Comparison of ENCODE assay signal across 8 mouse cellular contexts in the genomic region with DNA sequence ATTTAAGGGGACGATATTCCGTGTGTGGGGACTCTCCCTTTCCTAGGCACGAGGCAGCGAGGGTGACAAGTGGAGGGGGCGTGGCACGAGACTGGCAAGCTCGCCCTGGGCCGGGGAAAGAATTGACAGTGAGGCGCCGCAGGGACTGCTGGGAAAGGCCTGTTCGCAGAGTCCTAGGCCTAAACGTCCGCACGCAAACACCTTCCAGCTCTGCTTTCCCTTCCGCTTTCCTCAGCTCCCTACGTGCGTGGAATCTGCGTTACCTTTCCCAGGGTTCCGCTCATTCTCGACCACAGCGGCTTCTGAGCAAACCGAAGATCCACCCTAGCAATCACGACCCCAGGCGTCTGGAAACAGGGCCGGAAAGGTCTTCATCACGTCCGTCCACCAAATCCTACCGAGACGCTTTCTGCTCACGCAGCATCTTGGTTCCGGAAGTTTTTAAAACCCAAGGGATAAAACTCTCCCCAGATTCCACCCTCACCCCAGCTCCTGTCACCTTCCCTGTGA. TPM values are rescaled to one million over a fixed set of nuclear protein-coding genes. Genes with fewer than 3 reads are reported as not detected.
DNase-seq lines count a peak whose midpoint lies in the region; ATAC-seq lines count a peak whose summit lies in the region.

No protein-coding gene starts in this region.

- peaks cover 3 to 9% of the 10 kb centered on the region in 2 experiments; a peak in 3 of 4 replicates for H3K4me1 ChIP-seq in heart, embryonic 14.5 days (ENCODE audit: control insufficient read depth in 2 of 2, insufficient read depth in 2 of 2, low read length in 2 of 2)
- H3K4me1 ChIP-seq in liver, embryonic 13.5 days (replicated peaks), result peaks cover 32% of the 10 kb centered on the region
- peaks cover 3% of the 10 kb centered on the region; the same call in 1 of the 2 replicates for H3K4me1 ChIP-seq in stomach, embryonic 16.5 days (ENCODE audit: control insufficient read depth, insufficient read depth, low read length)

- no peaks in the 10 kb centered on the region for H3K9me3 ChIP-seq in heart, embryonic 14.5 days (ENCODE audit: control insufficient read depth, low read length)
- H3K9me3 ChIP-seq in liver, embryonic 13.5 days (replicated peaks), result no peaks in the 10 kb centered on the region
- H3K9me3 ChIP-seq in stomach, embryonic 16.5 days (replicated peaks; ENCODE audit: control insufficient read depth, low read length), result no peaks in the 10 kb centered on the region

- WGBS in heart, embryonic 14.5 days, result under 1% methylated on average over 31 of the region's 31 CpGs
- WGBS in liver, embryonic 13.5 days (ENCODE audit: insufficient replicate concordance), result under 1% methylated on average over 31 of the region's 31 CpGs
- 0% methylated on average over 31 of the region's 31 CpGs for WGBS in stomach, embryonic 16.5 days

- no peaks in the 10 kb centered on the region for H3K27me3 ChIP-seq in heart, embryonic 14.5 days (ENCODE audit: control insufficient read depth, insufficient read depth, low read length)
- H3K27me3 ChIP-seq in liver, embryonic 13.5 days, result no peaks in the 10 kb centered on the region
- no peaks in the 10 kb centered on the region for H3K27me3 ChIP-seq in stomach, embryonic 16.5 days (ENCODE audit: control insufficient read depth, insufficient read depth, low read length)

- H3K4me3 ChIP-seq in heart, embryonic 14.5 days (ENCODE audit: control insufficient read depth in 1 of 2, insufficient read depth in 1 of 2, low read depth in 1 of 2, low read length in 2 of 2), result peak overlapping the region; percentile 50 to 81
- peak overlapping the region; percentile 71 for H3K4me3 ChIP-seq in liver, embryonic 13.5 days (replicated peaks)
- peak overlapping the region; percentile 67 for H3K4me3 ChIP-seq in stomach, embryonic 16.5 days (replicated peaks; ENCODE audit: low read length)

- H3K27ac ChIP-seq in heart, embryonic 14.5 days (replicated peaks in 1 of 2; ENCODE audit: control insufficient read depth in 1 of 2, insufficient read depth in 1 of 2, low read depth in 2 of 2, low read length in 2 of 2), result peak overlapping the region; percentile 86 to 97
- H3K27ac ChIP-seq in liver, embryonic 13.5 days, result peak overlapping the region; percentile 84
- peak overlapping the region; percentile 91 for H3K27ac ChIP-seq in stomach, embryonic 16.5 days (ENCODE audit: low read length)

- DNase-seq in c-Kit-negative CD71-positive TER-119-positive erythroid progenitor cells, embryonic 14.5 days (ENCODE audit: low read depth, low spot score), result peak; percentile 86
- DNase-seq in fibroblast of lung, adult 2 months (ENCODE audit: low read depth), result peak; percentile 74
- DNase-seq in kidney, postnatal 14 days, result peak; percentile 91
- peak; percentile 87 for DNase-seq in liver, embryonic 13.5 days
- DNase-seq in neural tube, embryonic 10.5 days (ENCODE audit: extremely low spot score, low spot score), result peak; percentile 87

- H3K9ac ChIP-seq in heart, embryonic 14.5 days (ENCODE audit: low read length), result peak overlapping the region; percentile 81
- H3K9ac ChIP-seq in liver, embryonic 13.5 days, result peak overlapping the region; percentile 82
- H3K9ac ChIP-seq in stomach, embryonic 16.5 days (ENCODE audit: low read length), result peak overlapping the region; percentile 96

- H3K4me2 ChIP-seq in heart, embryonic 14.5 days (ENCODE audit: low read length), result peak overlapping the region; percentile 76
- peak overlapping the region; percentile 70 for H3K4me2 ChIP-seq in liver, embryonic 13.5 days
- H3K4me2 ChIP-seq in stomach, embryonic 16.5 days (ENCODE audit: low read depth, low read length), result peak overlapping the region; percentile 82

- ATAC-seq in CD4-positive, CD25-positive, alpha-beta regulatory T cell, adult 4 months, result peak; percentile 96
- peak; percentile 64 for ATAC-seq in heart, embryonic 14.5 days (ENCODE audit: insufficient number of reproducible peaks, insufficient read depth, low FRiP score, low read depth)
- peak; percentile 95 for ATAC-seq in liver, embryonic 13.5 days (ENCODE audit: low read depth)
- peak; percentile 93 for ATAC-seq in stomach, embryonic 16.5 days (ENCODE audit: insufficient read depth, low FRiP score)

- 0 out of 2 replicates have a peak, but pooled peaks cover 4% of the 10 kb centered on the region for H3K36me3 ChIP-seq in heart, embryonic 14.5 days (ENCODE audit: control insufficient read depth, insufficient read depth, low read length)
- H3K36me3 ChIP-seq in liver, embryonic 13.5 days, result peaks cover 5% of the 10 kb centered on the region; the same call in 1 of the 2 replicates
- H3K36me3 ChIP-seq in stomach, embryonic 16.5 days (ENCODE audit: control insufficient read depth, insufficient read depth, low read length), result no peaks in the 10 kb centered on the region

RNA-seq across cellular contexts. Expression of a gene that starts 24.4 kb away (rescaled TPM):
- 10 to 100 TPM in 1 of 2 experiments, 1 to 10 TPM in 1; 8.8 to 15.4 TPM for polyA plus RNA-seq in CD4-positive, CD25-positive, alpha-beta regulatory T cell, adult 4 months (2017; shearing (Covaris generic))
- 107 and 119 TPM in 2 replicates for polyA plus RNA-seq in heart, embryonic 14.5 days (2014; fragmentation: Nextera tagmentation; extraction: Ambion mirVana)
- polyA plus RNA-seq in liver, embryonic 13.5 days (2015; fragmentation: Nextera tagmentation; extraction: Ambion mirVana), result 40.2 and 46.7 TPM in 2 replicates
- polyA plus RNA-seq in stomach, embryonic 16.5 days (2015; fragmentation: Nextera tagmentation; extraction: Ambion mirVana), result 78.0 and 84.9 TPM in 2 replicates

RNA-seq across cellular contexts. Expression of a gene that starts 25.3 kb away (rescaled TPM):
- 10 to 100 TPM; 74.2 to 77.0 TPM for polyA plus RNA-seq in CD4-positive, CD25-positive, alpha-beta regulatory T cell, adult 4 months (2017; shearing (Covaris generic))
- 93.8 and 101 TPM in 2 replicates for polyA plus RNA-seq in heart, embryonic 14.5 days (2014; fragmentation: Nextera tagmentation; extraction: Ambion mirVana)
- polyA plus RNA-seq in liver, embryonic 13.5 days (2015; fragmentation: Nextera tagmentation; extraction: Ambion mirVana), result 57.0 and 59.8 TPM in 2 replicates
- polyA plus RNA-seq in stomach, embryonic 16.5 days (2015; fragmentation: Nextera tagmentation; extraction: Ambion mirVana), result 68.9 and 76.9 TPM in 2 replicates

RNA-seq across cellular contexts. Expression of a gene that starts 45.9 kb away (rescaled TPM):
- polyA plus RNA-seq in CD4-positive, CD25-positive, alpha-beta regulatory T cell, adult 4 months (2017; shearing (Covaris generic)), result 10 to 100 TPM; 22.0 to 29.5 TPM
- 22.8 and 26.6 TPM in 2 replicates for polyA plus RNA-seq in heart, embryonic 14.5 days (2014; fragmentation: Nextera tagmentation; extraction: Ambion mirVana)
- 14.0 and 14.3 TPM in 2 replicates for polyA plus RNA-seq in liver, embryonic 13.5 days (2015; fragmentation: Nextera tagmentation; extraction: Ambion mirVana)
- polyA plus RNA-seq in stomach, embryonic 16.5 days (2015; fragmentation: Nextera tagmentation; extraction: Ambion mirVana), result 28.6 and 34.3 TPM in 2 replicates

Comparison
In these comparisons a context has a peak if more than half of its experiments do, and no peak if none do; other contexts are left out.
1. Peak in every context shown above with its lines: DNase-seq, ATAC-seq, H3K4me3 ChIP-seq and H3K27ac ChIP-seq.